Mouse (Mus musculus): ENCODE results near the gene Ctsk. TPM values are rescaled to one million over a fixed set of nuclear protein-coding genes. Genes with fewer than 3 reads are reported as not detected.
A peak's percentile ranks its signal among the peaks of the same experiment; 100 is the strongest.
"Not testable (repeated sequence)": the region's sequence is repeated elsewhere in the genome, so short reads cannot be mapped to it uniquely, and the experiment has no call there.

The Ctsk gene
- polyA plus RNA-seq, 1 experiment from 2014 or later = 8.7 TPM

DNA sequence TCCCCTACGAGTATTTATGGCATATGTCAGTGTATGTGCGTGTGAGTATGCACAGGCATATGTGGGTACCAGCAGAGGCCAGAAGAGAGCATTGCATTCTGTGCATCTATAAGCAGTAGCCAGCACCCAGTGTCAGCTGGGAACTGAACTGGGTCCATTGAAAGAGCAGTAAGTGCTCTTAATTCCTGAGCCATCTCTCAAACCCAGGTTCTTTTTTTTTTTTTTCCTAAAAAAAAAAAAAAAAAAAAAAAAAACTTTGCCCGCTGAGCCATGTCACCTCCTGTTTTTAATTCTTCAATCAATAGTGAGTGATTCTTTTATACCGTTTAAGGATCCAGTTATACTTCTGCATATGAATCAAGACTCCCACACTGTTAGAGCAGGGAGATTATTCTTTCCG, 34.3 kb downstream of the Ctsk start:
- Histone ChIP-seq H3K9ac (ENCODE audit: low read depth, low read length) (no peak overlapping the region), H3K4me2 (ENCODE audit: low read depth, low read length) (no peak overlapping the region), H3K36me3 (ENCODE audit: control insufficient read depth, insufficient read depth, low read length) (no peaks in the 10 kb centered on the region), H3K9me3 (ENCODE audit: control insufficient read depth, low read length) (no peaks in the 10 kb centered on the region), H3K4me3 (ENCODE audit: low read length) (no peak overlapping the region), H3K4me1 (ENCODE audit: control insufficient read depth, insufficient read depth, low read length) (no peaks in the 10 kb centered on the region), H3K27ac (ENCODE audit: low read length) (no peak overlapping the region), H3K27me3 (replicated peaks; ENCODE audit: control insufficient read depth, insufficient read depth, low read length) (no peaks in the 10 kb centered on the region)
- WGBS = 83% methylated on average over 5 of the region's 5 CpGs
- no peak for ATAC-seq

DNA sequence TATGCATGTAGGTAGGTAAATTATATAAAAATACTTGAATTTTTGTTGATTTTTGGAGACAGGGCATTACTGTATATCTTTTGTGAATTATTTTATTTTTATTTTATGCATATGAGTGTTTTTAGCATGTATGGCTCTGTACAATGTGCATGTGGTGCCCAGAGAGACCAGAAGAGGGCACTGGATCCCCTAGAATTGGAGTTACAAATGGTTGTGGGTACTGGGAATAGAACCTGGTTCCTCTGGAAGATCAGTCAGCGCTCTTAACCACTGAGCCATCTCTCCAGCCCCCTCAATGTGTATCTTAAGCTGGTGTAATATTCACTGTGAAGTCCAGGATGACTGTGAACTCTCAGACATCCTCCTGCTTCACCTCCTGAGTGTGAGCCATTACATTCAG, 35.9 kb downstream of the Ctsk start:
- H3K27ac ChIP-seq (ENCODE audit: low read length) = no peak overlapping the region
- 97% methylated on average over 1 of the region's 1 CpGs for WGBS

DNA sequence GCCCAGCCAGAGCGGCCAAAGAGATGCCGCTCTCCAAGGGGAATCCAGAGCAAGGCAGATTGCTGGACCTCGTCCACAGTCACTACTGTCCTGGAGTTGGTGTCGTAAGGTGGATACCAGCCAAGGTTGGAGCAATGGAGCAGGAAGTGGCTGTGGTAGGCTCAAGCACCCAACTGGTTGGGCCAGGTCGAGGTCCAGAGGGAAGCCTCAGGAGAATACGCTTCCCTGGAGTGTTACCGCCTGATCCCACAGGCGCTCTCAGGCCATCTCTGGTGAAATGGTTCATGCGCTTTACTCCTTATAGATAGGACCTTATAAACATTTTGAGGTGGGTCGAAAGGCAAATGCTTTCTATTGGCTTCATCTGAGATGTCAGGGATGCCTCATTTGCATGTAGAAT, 39.9 kb downstream of the Ctsk start:
- Histone ChIP-seq H3K9me3 (ENCODE audit: control insufficient read depth, low read length) (no peaks in the 10 kb centered on the region), H3K36me3 (ENCODE audit: control insufficient read depth, insufficient read depth, low read length) (no peaks in the 10 kb centered on the region), H3K4me2 (ENCODE audit: low read depth, low read length) (no peak overlapping the region), H3K4me1 (ENCODE audit: control insufficient read depth, insufficient read depth, low read length) (no peaks in the 10 kb centered on the region), H3K27me3 (replicated peaks; ENCODE audit: control insufficient read depth, insufficient read depth, low read length) (no peaks in the 10 kb centered on the region), H3K9ac (ENCODE audit: low read depth, low read length) (no peak overlapping the region), H3K27ac (ENCODE audit: low read length) (no peak overlapping the region), H3K4me3 (ENCODE audit: low read length) (no peak overlapping the region)
- WGBS = 90% methylated on average over 10 of the region's 10 CpGs
- ATAC-seq = no peak

More for the DNA sequence above, 35.9 kb downstream of the Ctsk start:
- no peaks in the 10 kb centered on the region for H3K27me3 ChIP-seq (replicated peaks; ENCODE audit: control insufficient read depth, insufficient read depth, low read length)
- no peaks in the 10 kb centered on the region for H3K36me3 ChIP-seq (ENCODE audit: control insufficient read depth, insufficient read depth, low read length)
- H3K4me3 ChIP-seq (ENCODE audit: low read length) = no peak overlapping the region
- no peaks in the 10 kb centered on the region for H3K4me1 ChIP-seq (ENCODE audit: control insufficient read depth, insufficient read depth, low read length)
- ATAC-seq = no peak
- no peaks in the 10 kb centered on the region for H3K9me3 ChIP-seq (ENCODE audit: control insufficient read depth, low read length)
- no peak overlapping the region for H3K4me2 ChIP-seq (ENCODE audit: low read depth, low read length)
- no peak overlapping the region for H3K9ac ChIP-seq (ENCODE audit: low read depth, low read length)

DNA sequence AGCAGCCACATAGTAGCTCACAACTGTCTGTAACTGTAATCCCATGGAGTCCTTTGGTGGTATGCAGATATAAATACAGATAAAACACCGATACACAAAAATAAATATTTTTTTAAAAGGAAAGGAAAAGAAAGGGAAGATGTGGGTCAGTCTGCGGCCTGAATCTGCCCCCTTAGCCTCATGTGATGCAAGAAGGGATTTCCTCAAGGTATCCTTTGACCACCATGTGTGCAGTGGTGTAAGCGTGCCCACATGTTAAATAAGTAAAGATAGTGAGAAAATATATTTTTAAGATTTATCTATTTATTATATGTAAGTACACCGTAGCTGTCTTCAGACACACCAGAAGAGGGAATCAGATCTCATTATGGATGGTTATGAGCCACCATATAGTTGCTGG, 40.8 kb downstream of the Ctsk start:
- H3K4me2 ChIP-seq (ENCODE audit: low read depth, low read length) = no peak overlapping the region
- H3K27ac ChIP-seq (ENCODE audit: low read length) = no peak overlapping the region
- no peak for ATAC-seq
- H3K9me3 ChIP-seq (ENCODE audit: control insufficient read depth, low read length) = no peaks in the 10 kb centered on the region
- H3K27me3 ChIP-seq (replicated peaks; ENCODE audit: control insufficient read depth, insufficient read depth, low read length) = no peaks in the 10 kb centered on the region
- no peaks in the 10 kb centered on the region for H3K36me3 ChIP-seq (ENCODE audit: control insufficient read depth, insufficient read depth, low read length)
- WGBS = 96% methylated on average over 4 of the region's 4 CpGs
- no peaks in the 10 kb centered on the region for H3K4me1 ChIP-seq (ENCODE audit: control insufficient read depth, insufficient read depth, low read length)
- H3K9ac ChIP-seq (ENCODE audit: low read depth, low read length) = no peak overlapping the region
- H3K4me3 ChIP-seq (ENCODE audit: low read length) = no peak overlapping the region

DNA sequence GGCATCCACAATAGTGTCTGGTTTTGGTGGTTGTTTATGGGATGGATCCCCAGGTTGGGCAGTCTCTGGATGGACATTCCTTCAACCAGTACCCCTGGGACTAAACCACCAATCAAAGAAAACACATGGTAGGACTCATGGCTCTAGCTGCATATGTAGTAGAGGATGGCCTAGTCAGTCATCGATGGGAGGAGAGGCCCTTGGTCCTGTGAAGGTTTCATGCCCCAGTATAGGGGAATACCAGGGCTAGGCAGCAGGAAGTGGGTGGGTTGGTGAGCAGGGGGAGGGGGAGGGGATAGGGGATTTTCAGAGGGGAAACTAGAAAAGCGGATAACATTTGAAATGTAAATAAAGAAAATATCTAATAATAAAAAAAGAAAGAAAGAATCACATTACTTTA, 42.1 kb downstream of the Ctsk start:
- H3K27me3 ChIP-seq (replicated peaks; ENCODE audit: control insufficient read depth, insufficient read depth, low read length); H3K9ac ChIP-seq (ENCODE audit: low read depth, low read length); H3K27ac ChIP-seq (ENCODE audit: low read length); H3K4me1 ChIP-seq (ENCODE audit: control insufficient read depth, insufficient read depth, low read length); H3K4me3 ChIP-seq (ENCODE audit: low read length); ATAC-seq; H3K36me3 ChIP-seq (ENCODE audit: control insufficient read depth, insufficient read depth, low read length); H3K9me3 ChIP-seq (ENCODE audit: control insufficient read depth, low read length); H3K4me2 ChIP-seq (ENCODE audit: low read depth, low read length): not testable (repeated sequence)
- 67% methylated on average over 2 of the region's 2 CpGs for WGBS

DNA sequence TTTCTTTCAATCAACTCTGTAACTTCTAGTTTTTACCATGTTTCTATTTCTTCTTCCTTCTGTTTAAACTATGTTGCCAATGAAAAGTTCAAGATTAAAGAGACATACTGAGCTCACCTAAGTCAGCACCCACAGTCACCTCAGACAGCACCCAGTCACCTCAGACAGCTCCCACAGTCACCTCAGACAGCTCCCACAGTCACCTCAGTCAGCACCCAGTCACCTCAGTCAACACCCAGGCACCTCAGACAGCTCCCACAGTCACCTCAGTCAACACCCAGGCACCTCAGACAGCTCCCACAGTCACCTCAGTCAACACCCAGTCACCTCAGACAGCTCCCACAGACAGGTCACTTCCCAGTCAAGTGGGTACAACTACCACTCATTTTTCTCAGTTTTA, 43.1 kb downstream of the Ctsk start:
- Histone ChIP-seq H3K9ac (ENCODE audit: low read depth, low read length) (no peak overlapping the region), H3K36me3 (ENCODE audit: control insufficient read depth, insufficient read depth, low read length) (no peaks in the 10 kb centered on the region), H3K4me2 (ENCODE audit: low read depth, low read length) (no peak overlapping the region), H3K4me3 (ENCODE audit: low read length) (no peak overlapping the region), H3K9me3 (ENCODE audit: control insufficient read depth, low read length) (no peaks in the 10 kb centered on the region), H3K27ac (ENCODE audit: low read length) (no peak overlapping the region), H3K4me1 (ENCODE audit: control insufficient read depth, insufficient read depth, low read length) (no peaks in the 10 kb centered on the region), H3K27me3 (replicated peaks; ENCODE audit: control insufficient read depth, insufficient read depth, low read length) (no peaks in the 10 kb centered on the region)
- no peak for ATAC-seq

DNA sequence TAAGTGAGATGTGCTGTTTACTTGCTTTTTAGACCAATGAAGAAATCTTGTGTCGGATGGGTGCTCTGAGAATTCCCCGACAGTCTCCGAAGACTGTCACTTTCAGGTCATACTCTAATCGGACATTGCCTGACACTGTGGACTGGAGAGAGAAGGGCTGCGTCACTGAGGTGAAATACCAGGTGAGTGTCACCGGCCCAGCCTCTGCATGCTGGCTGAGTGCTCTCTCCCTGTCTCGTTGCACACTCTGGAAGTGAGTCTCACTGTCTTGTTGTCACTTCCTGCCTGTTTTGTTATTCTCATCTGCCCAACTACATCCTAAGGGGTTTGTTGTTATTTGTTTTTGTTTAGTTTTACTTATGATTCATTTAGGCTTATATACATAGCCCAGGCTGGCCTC, 43.9 kb downstream of the Ctsk start:
- H3K27me3 ChIP-seq (replicated peaks; ENCODE audit: control insufficient read depth, insufficient read depth, low read length) = no peaks in the 10 kb centered on the region
- H3K9ac ChIP-seq (ENCODE audit: low read depth, low read length) = no peak overlapping the region
- H3K27ac ChIP-seq (ENCODE audit: low read length) = no peak overlapping the region
- H3K4me3 ChIP-seq (ENCODE audit: low read length) = no peak overlapping the region
- no peaks in the 10 kb centered on the region for H3K4me1 ChIP-seq (ENCODE audit: control insufficient read depth, insufficient read depth, low read length)
- ATAC-seq = no peak
- H3K9me3 ChIP-seq (ENCODE audit: control insufficient read depth, low read length) = no peaks in the 10 kb centered on the region
- no peak overlapping the region for H3K4me2 ChIP-seq (ENCODE audit: low read depth, low read length)
- no peaks in the 10 kb centered on the region for H3K36me3 ChIP-seq (ENCODE audit: control insufficient read depth, insufficient read depth, low read length)
- WGBS = 73% methylated on average over 7 of the region's 7 CpGs

DNA sequence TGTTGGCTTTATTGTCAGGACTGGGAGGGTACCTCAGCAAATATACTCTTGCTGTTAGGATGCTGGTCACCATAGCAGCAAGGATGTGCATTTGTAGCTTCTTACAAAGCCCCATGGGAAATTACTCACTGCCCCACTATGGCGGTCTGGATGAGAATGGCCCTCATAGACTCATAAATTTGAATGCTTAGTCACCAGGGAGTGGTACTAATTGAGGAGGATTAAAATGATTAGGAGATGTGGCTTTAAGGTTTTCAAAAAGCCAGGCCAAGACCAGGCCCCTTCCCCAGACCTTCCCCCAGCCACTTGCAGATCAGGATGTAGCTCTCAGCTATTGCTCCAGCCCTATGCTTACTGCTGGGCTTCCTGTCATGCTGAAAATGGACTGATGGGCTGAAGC, 51.1 kb downstream of the Ctsk start:
- Histone ChIP-seq H3K27ac (ENCODE audit: low read length) (no peak overlapping the region), H3K27me3 (replicated peaks; ENCODE audit: control insufficient read depth, insufficient read depth, low read length) (no peaks in the 10 kb centered on the region), H3K4me1 (ENCODE audit: control insufficient read depth, insufficient read depth, low read length) (no peaks in the 10 kb centered on the region), H3K4me3 (ENCODE audit: low read length) (no peak overlapping the region), H3K9ac (ENCODE audit: low read depth, low read length) (no peak overlapping the region), H3K36me3 (ENCODE audit: control insufficient read depth, insufficient read depth, low read length) (no peaks in the 10 kb centered on the region), H3K4me2 (ENCODE audit: low read depth, low read length) (no peak overlapping the region), H3K9me3 (ENCODE audit: control insufficient read depth, low read length) (no peaks in the 10 kb centered on the region)
- WGBS = 66% methylated on average over 1 of the region's 1 CpGs
- no peak for ATAC-seq

DNA sequence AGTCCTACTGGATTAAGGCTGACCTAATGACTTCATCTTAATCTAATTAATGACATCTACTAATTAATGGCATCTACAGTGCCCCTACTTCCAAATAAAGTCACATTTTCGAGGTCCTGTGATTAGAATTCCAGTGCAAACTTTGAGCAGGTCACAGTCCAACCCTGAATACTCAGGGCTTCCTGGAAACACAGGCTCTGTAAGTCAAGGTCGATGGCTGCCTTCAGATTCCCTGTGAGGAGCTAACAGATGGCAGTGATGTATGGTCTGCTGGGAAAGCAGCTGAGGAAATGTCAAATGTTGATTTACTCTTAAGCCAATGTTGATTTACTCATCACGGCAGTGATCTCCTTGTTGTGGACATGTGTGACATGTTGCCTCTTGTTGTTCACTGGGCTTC, 54.9 kb downstream of the Ctsk start:
- Histone ChIP-seq H3K4me2 (ENCODE audit: low read depth, low read length) (no peak overlapping the region), H3K4me3 (ENCODE audit: low read length) (no peak overlapping the region), H3K9me3 (ENCODE audit: control insufficient read depth, low read length) (no peaks in the 10 kb centered on the region), H3K9ac (ENCODE audit: low read depth, low read length) (no peak overlapping the region), H3K36me3 (ENCODE audit: control insufficient read depth, insufficient read depth, low read length) (no peaks in the 10 kb centered on the region), H3K27me3 (replicated peaks; ENCODE audit: control insufficient read depth, insufficient read depth, low read length) (no peaks in the 10 kb centered on the region), H3K4me1 (ENCODE audit: control insufficient read depth, insufficient read depth, low read length) (no peaks in the 10 kb centered on the region), H3K27ac (ENCODE audit: low read length) (no peak overlapping the region)
- ATAC-seq = peak; percentile 58; the same call in 1 of the 2 replicates
- 33% methylated on average over 3 of the region's 3 CpGs for WGBS

All from intestine, embryonic 16.5 days (tissue).